Mouse (Mus musculus) small intestine, adult 2 months (tissue): ENCODE measurements around the gene Sdk2.

Experiments
- CTCF ChIP-seq: fragments of 200-500 bp; IDR thresholded peaks from 2 replicates; pipeline ENCODE4 v1.5.1; 2012; ENCODE audit warnings: low read depth, mild to moderate bottlenecking, control low read depth, inconsistent platforms, low read length, moderate library complexity, mixed read lengths; ENCODE audit not compliant: insufficient replicate concordance, insufficient read length; ENCODE audit errors: extremely low read depth
- POLR2A ChIP-seq: fragments of 200-500 bp; IDR thresholded peaks from 2 replicates; pipeline ENCODE4 v1.6.1; 2012; ENCODE audit warnings: low read depth, mild to moderate bottlenecking, control low read depth, inconsistent platforms, low read length, moderate library complexity

- TF ChIP-seq CTCF (no peak), POLR2A (no peak)
Measured at GRCm38 (mm10) chr11:114030214-114030613, 36.6 kb downstream of the Sdk2 start.
